Mouse (Mus musculus): ENCODE data around the gene Abcc12. TPM values are rescaled to one million over a fixed set of nuclear protein-coding genes. Genes with fewer than 3 reads are reported as not detected.

The Abcc12 gene
- total and polyA plus RNA-seq, 3 experiments: not detected

DNA sequence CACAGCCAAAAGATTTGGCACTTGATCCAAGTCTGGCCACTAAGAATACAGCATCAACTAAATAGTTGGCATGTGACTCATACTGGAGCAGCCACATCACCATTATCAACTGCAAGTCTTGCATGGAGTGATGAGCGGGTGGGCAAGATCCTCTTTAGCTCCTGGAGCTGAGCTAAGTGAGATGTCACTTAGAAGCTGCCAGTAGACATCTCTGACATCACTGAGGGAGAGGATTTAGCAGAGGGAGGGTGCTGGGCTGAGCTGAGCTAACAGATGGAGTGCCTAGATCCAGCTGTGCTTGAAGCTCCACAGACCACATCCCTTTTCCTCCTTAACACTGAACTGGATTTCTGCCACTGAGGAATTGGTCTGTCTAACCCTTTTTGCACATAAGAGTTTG lies 143.1 kb downstream of the Abcc12 start:
- H3K27me3 ChIP-seq (replicated peaks): peaks cover 36% of the 10 kb centered on the region
- H3K36me3 ChIP-seq (replicated peaks in 1 of 2; ENCODE audit: control insufficient read depth in 1 of 2, insufficient read depth in 1 of 2, low read length in 1 of 2): no peaks in the 10 kb centered on the region
- H3K79me2 ChIP-seq (replicated peaks; ENCODE audit: control insufficient read depth, extremely low read depth, insufficient read depth, poor library complexity, severe bottlenecking): no peaks in the 10 kb centered on the region
- no peak overlapping the region for H3K9ac ChIP-seq (ENCODE audit: insufficient read depth, low read depth)
- no peaks in the 10 kb centered on the region for H3K9me3 ChIP-seq (replicated peaks; ENCODE audit: low read length)
- H3K4me1 ChIP-seq (ENCODE audit: control insufficient read depth in 1 of 2, insufficient read depth in 2 of 2): no peaks in the 10 kb centered on the region
- in situ Hi-C loops (cut with MboI; ENCODE audit: low pct_ligation_motif_present, low pct_unique_long_range_greater_than_20kb, low sequenced_read_pairs) (no loop called here), dilution Hi-C loops (cut with MboI; ENCODE audit: extremely low pct_ligation_motif_present, extremely low pct_unique_long_range_greater_than_20kb, low sequenced_read_pairs) (no loop called here)
- no peak overlapping the region for H3K4me2 ChIP-seq (ENCODE audit: insufficient read depth, low read depth, poor library complexity, severe bottlenecking)
- no peak for TF ChIP-seq POLR2AphosphoS2 (IDR thresholded peaks at IDR 0.05; ENCODE audit: low read depth, low read length)
- no peak for TF ChIP-seq GABPA (IDR thresholded peaks at IDR 0.05; ENCODE audit: insufficient replicate concordance, low read depth, low read length)
- TF ChIP-seq MAX (IDR thresholded peaks at IDR 0.05; ENCODE audit: low read length): no peak
- no peak for TF ChIP-seq SMC3 (IDR thresholded peaks at IDR 0.05; ENCODE audit: low read depth, low read length)
- TF ChIP-seq SIN3A (IDR thresholded peaks at IDR 0.05; ENCODE audit: low read length): no peak
- TF ChIP-seq E2F4 (IDR thresholded peaks at IDR 0.05; ENCODE audit: insufficient replicate concordance, low read depth, low read length): no peak
- TF ChIP-seq USF1 (IDR thresholded peaks at IDR 0.05; ENCODE audit: low read depth, low read length): no peak
- no peak for TF ChIP-seq MXI1 (IDR thresholded peaks at IDR 0.05; ENCODE audit: low read depth, low read length)
- TF ChIP-seq CHD1 (IDR thresholded peaks at IDR 0.05; ENCODE audit: low read depth, low read length): no peak
- no peak for TF ChIP-seq ZNF384 (IDR thresholded peaks at IDR 0.05; ENCODE audit: low read depth, low read length)
- TF ChIP-seq ELF1 (IDR thresholded peaks at IDR 0.05; ENCODE audit: low read depth, low read length): no peak
- no peak for TF ChIP-seq TCF12 (IDR thresholded peaks at IDR 0.05; ENCODE audit: low read depth, low read length)
- TF ChIP-seq ZMIZ1 (IDR thresholded peaks at IDR 0.05; ENCODE audit: low read depth, low read length): no peak
- TF ChIP-seq BHLHE40 (IDR thresholded peaks at IDR 0.05; ENCODE audit: low read depth, low read length): no peak
- TF ChIP-seq JUN (IDR thresholded peaks at IDR 0.05; ENCODE audit: insufficient read depth, low read depth, low read length): no peak
- no peak for TF ChIP-seq EP300 (IDR thresholded peaks at IDR 0.05; ENCODE audit: low read length)
- TF ChIP-seq USF2 (conservative IDR thresholded peaks at IDR 0.05; ENCODE audit: low read depth, low read length): no peak
- no peak overlapping the region for H3K4me3 ChIP-seq (replicated peaks in 1 of 3; ENCODE audit: low read depth in 2 of 3, low read length in 2 of 3, poor library complexity in 1 of 3)
- H3K27ac ChIP-seq (ENCODE audit: insufficient read depth, low read depth): no peak overlapping the region
- DNase-seq (ENCODE audit: extremely low read depth): no peak

Other genes starting within 250 kb of the Abcc12 start
- gene Lonp2, start 43.4 kb upstream of the Abcc12 start, total RNA-seq (2012; rRNA removed): 26.4 and 28.5 TPM in 2 replicates
- gene Lonp2, start 43.4 kb upstream of the Abcc12 start, total RNA-seq (2014; rRNA removed): 24.6 and 25.6 TPM in 2 replicates
- 26.9 and 27.8 TPM in 2 replicates for gene Lonp2, start 43.4 kb upstream of the Abcc12 start, polyA plus RNA-seq (2012; ENCODE audit: insufficient read length, low read depth)
- 0.13 and 0.42 TPM in 2 replicates for gene Gm10638, start 165.0 kb upstream of the Abcc12 start, total RNA-seq (2012; rRNA removed)
- not detected in 2 replicates for gene Gm10638, start 165.0 kb upstream of the Abcc12 start, total RNA-seq (2014; rRNA removed)
- not detected in 2 replicates for gene Gm10638, start 165.0 kb upstream of the Abcc12 start, polyA plus RNA-seq (2012; ENCODE audit: insufficient read length, low read depth)
- 5.1 and 5.9 TPM in 2 replicates for gene Siah1a, start 165.2 kb upstream of the Abcc12 start, total RNA-seq (2012; rRNA removed)
- gene Siah1a, start 165.2 kb upstream of the Abcc12 start, total RNA-seq (2014; rRNA removed): 11.1 and 12.2 TPM in 2 replicates
- 7.0 and 8.0 TPM in 2 replicates for gene Siah1a, start 165.2 kb upstream of the Abcc12 start, polyA plus RNA-seq (2012; ENCODE audit: insufficient read length, low read depth)